Mouse (Mus musculus): ENCODE measurements around the gene Inf2.

Gene Inf2

DNA sequence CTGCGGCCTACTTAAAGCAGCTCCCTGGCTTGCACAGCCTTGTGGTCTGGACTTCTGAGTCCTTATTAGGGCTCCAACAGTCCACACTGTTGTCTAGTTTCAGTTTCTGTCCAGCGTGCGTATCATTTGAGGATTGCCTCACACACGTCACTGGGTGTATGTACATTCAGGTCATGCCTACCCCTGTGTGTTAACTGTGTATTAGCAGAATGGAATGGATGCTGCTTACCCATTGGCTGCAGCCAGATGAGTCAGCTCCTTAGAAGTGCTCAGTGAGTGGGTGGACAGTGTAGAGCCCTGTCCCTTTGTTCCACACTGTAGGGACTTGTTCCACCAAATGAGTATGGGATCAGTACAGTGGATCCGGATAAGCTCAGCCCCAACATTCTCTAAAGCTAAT lies 59.5 kb downstream of the Inf2 start:
- in situ Hi-C loops (cut with MboI, MseI): no loop called here

DNA sequence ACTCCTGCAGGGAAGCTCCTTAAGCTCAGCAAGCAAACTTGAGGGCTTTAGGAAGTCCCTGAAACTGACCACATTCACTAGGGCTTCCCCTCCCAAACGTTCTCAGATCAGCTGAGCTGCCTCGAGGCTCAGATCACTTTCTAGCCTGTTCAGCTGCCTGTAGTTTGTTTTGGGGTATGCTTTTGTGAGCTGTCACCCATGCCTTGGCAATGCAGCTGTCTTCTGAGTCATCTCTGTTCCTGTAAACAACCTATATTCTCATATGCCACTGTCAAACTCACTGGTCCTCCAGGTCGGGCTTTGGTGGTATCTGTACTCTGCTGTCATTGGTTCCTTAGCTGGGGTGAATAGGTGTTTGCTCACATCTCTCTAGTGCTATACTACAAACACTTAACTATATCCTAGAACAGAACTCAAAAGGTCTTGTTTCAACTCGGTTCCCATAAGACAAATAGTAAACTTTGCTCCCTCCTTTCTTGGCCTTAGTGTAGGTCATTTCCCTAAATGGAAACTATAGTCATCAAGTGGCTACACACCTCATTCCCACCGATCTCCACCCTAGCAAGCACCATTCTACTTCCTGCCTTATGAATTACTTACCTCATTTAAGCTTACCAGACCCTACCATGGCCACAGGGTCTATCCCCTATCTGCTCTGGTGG lies 63.3 kb downstream of the Inf2 start:
- in situ Hi-C loops (cut with MboI, MseI): loop anchor here in 1 of 2 experiments (25.0 kb wide), 1 partner anchor 1765 kb away; the partner anchor contains the start of genes Cinp and Tecpr2

DNA sequence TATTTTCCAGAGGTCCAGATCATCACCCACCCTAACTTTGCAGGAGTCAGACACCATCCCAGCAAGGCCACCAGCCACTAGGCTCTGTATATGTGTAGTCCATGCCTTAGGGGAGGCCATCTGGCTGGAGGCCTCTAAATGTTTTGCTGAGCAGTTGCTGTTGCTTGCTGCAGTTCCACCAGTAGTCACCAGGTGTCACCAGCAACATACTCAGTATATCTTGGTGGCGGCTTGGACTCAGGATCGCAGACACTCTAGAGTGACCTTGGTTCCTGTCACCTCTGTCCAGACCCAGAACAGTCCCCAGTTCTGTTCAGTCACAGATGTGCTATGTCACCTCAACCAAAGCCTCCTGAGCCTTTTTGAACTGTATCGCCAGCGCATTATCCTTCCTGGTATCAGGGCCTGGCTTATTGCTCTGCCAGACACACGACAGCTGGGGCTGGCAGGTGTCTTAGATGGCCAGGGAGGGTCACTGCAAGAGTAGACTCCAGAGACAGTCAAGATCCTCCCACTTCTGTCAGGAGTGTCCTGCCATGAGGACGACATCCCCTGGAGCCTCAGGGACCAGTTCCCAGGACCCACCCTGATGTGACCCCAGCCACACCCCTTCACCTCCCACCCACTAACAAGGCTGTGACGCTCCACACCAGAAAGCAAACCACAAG lies 64.7 kb downstream of the Inf2 start:
- in situ Hi-C loops (cut with MboI, MseI): loop anchor here in 1 of 2 experiments (25.0 kb wide), 1 partner anchor 1766 kb away; the partner anchor contains the start of genes Cinp and Tecpr2

GRCm38 (mm10) chr12:112654076-112654475 lies 65.5 kb downstream of the Inf2 start:
- in situ Hi-C loops (cut with MboI, MseI): loop anchor here in 1 of 2 experiments (25.0 kb wide), 1 partner anchor 1767 kb away; the partner anchor contains the start of genes Cinp and Tecpr2

- in situ Hi-C loops (cut with MboI, MseI): loop anchor here in 1 of 2 experiments (5.0 to 25.0 kb wide), 2 partner anchors 49 to 1771 kb away; partner anchors contain the start of genes Cinp and Tecpr2
Observed at GRCm38 (mm10) chr12:112658619-112659018, 70.0 kb downstream of the Inf2 start.

DNA sequence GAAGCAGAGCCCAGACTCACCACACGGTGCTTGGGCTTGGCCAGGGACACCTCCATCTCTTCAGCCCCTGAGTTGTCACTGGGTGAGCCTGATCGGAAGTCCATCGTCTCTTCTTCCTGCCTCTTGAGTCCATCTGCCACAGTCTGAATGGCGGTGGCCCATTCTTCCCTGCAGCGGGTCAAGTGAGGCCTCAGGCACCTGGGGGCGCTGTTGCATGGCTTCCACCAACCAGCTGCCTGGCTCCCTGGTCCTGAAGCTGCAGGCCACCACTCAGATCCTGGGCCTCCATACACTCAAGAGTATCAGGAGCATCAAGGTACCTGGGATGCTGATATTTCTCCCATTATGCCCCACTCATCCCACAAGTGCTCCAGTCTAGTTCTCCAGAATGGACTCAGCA lies 70.5 kb downstream of the Inf2 start:
- in situ Hi-C loops (cut with MboI, MseI): loop anchor here in 1 of 2 experiments (5.0 to 25.0 kb wide), 2 partner anchors 48 to 1772 kb away; partner anchors contain the start of genes Cinp and Tecpr2

- in situ Hi-C loops (cut with MboI, MseI): loop anchor here in 1 of 2 experiments (25.0 kb wide), 1 partner anchor 1773 kb away; the partner anchor contains the start of genes Cinp and Tecpr2
Observed at GRCm38 (mm10) chr12:112660576-112661326, 72.2 kb downstream of the Inf2 start.

- in situ Hi-C loops (cut with MboI, MseI): loop anchor here in 1 of 2 experiments (25.0 kb wide), 1 partner anchor 1774 kb away; the partner anchor contains the start of genes Cinp and Tecpr2
Observed at GRCm38 (mm10) chr12:112661327-112661605, 72.7 kb downstream of the Inf2 start.

- in situ Hi-C loops (cut with MboI, MseI): loop anchor here in 1 of 2 experiments (25.0 kb wide), 1 partner anchor 1775 kb away; the partner anchor contains the start of genes Cinp and Tecpr2
Observed at GRCm38 (mm10) chr12:112661851-112662250, 73.3 kb downstream of the Inf2 start.

- in situ Hi-C loops (cut with MboI, MseI): loop anchor here in 1 of 2 experiments (25.0 kb wide), 1 partner anchor 1776 kb away; the partner anchor contains the start of genes Cinp and Tecpr2
Observed at GRCm38 (mm10) chr12:112663303-112663702, 74.7 kb downstream of the Inf2 start.

DNA sequence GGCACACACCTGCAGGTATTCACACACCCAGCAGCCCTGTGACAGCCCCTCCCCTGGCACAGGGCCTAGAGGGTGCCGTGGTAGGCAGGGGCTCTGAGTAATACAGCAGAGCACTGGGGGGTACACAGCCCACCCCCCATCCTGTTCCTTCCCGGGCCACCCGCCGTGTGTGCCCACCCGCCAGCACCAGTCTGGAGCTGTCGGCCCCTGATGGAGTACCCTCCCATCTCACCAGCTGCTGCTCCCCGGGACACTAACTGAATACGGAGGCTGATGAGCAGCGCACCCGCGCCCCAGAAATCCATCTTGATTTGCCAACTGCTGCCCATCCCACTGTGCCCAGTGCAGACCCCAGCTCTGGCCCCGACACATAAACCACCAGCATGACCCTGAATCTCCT lies 75.1 kb downstream of the Inf2 start:
- in situ Hi-C loops (cut with MboI, MseI): loop anchor here in 1 of 2 experiments (25.0 kb wide), 1 partner anchor 1776 kb away; the partner anchor contains the start of genes Cinp and Tecpr2

GRCm38 (mm10) chr12:112664124-112664523 lies 75.5 kb downstream of the Inf2 start:
- in situ Hi-C loops (cut with MboI, MseI): loop anchor here in 1 of 2 experiments (25.0 kb wide), 1 partner anchor 1777 kb away; the partner anchor contains the start of genes Cinp and Tecpr2

DNA sequence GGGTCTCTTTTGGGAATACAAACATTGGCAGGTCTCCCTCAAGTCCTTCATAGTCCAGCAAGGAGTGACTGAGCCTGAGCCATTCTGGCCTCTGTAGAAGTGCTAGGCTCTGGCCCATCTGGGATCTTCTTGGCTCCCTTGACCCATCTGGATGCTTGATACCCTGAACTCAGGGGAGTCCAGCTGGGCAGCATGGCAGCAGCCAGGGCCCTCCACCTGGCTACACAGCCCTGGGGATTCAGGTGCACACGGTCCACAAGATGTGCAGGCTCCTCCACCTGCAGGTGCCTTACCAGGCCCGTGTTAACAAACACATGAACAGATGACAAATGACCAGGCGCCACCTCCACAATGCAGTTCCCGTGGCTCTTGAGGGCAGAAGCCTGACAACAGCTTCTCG lies 76.1 kb downstream of the Inf2 start:
- in situ Hi-C loops (cut with MboI, MseI): loop anchor here in 1 of 2 experiments (25.0 kb wide), 1 partner anchor 1777 kb away; the partner anchor contains the start of genes Cinp and Tecpr2
